Mouse (Mus musculus) forebrain, embryonic 11.5 days (tissue): Measurements from ENCODE around the gene Mrpl51. TPM values are rescaled to one million over a fixed set of nuclear protein-coding genes. Genes with fewer than 3 reads are reported as not detected.

Experiments used
- ATAC-seq: fragments of 200-750 bp; cut with Nextera tagmentation; replicated peaks from 2 replicates; pipeline ENCODE4 v1.8.0; 2017; ENCODE audit warnings: moderate TSS enrichment; ENCODE audit not compliant: low FRiP score
- DNase-seq: peaks from one replicate; pipeline ENCODE4 v3.0.0-alpha.2; 2017; ENCODE audit warnings: low spot score
- H3K27ac ChIP-seq: fragments of 300-500 bp; sonication (generic); 2 replicates; pipeline ENCODE4 v1.5.1; 2014; ENCODE audit warnings: low read depth, low read length
- H3K27me3 ChIP-seq: fragments of 300-500 bp; sonication (generic); 2 replicates; pipeline ENCODE4 v1.6.1; 2014; ENCODE audit warnings: mild to moderate bottlenecking, low read length, mixed read lengths; ENCODE audit not compliant: control insufficient read depth, insufficient read depth
- H3K36me3 ChIP-seq: fragments of 300-500 bp; sonication (generic); 2 replicates; pipeline ENCODE4 v1.6.1; 2014; ENCODE audit warnings: mild to moderate bottlenecking, low read length, moderate library complexity, mixed read lengths; ENCODE audit not compliant: control insufficient read depth, insufficient read depth
- H3K4me1 ChIP-seq: fragments of 300-500 bp; sonication (generic); replicated peaks from 2 replicates; pipeline ENCODE4 v1.6.1; 2014; ENCODE audit warnings: low read length, mixed read lengths; ENCODE audit not compliant: control insufficient read depth, insufficient read depth
- H3K4me2 ChIP-seq: fragments of 300-500 bp; sonication (generic); 2 replicates; pipeline ENCODE4 v1.6.1; 2014; ENCODE audit warnings: low read depth, mild to moderate bottlenecking, low read length, moderate library complexity, mixed read lengths; ENCODE audit not compliant: severe bottlenecking
- H3K4me3 ChIP-seq: fragments of 300-500 bp; sonication (generic); 2 replicates; pipeline ENCODE4 v1.5.1; 2014; ENCODE audit warnings: low read depth, low read length
- H3K9ac ChIP-seq: fragments of 300-500 bp; sonication (generic); 2 replicates; pipeline ENCODE4 v1.6.1; 2014; ENCODE audit warnings: low read length
- H3K9me3 ChIP-seq: fragments of 300-500 bp; sonication (generic); 2 replicates; pipeline ENCODE4 v1.6.1; 2016; ENCODE audit warnings: low read length, mixed read lengths; ENCODE audit not compliant: control insufficient read depth
- WGBS: fragments of 180-500 bp; shearing (Covaris S2); extraction: QIAGEN DNeasy Blood & Tissue Kit; methylation state at CpG from one replicate; pipeline ENCODE4 v1.1.7; 2014; 5-methylcytosine and 5-hydroxymethylcytosine counted together
- polyA plus RNA-seq: library from polyadenylated mRNA; unstranded; fragments of >200 nt; fragmentation: Nextera tagmentation; extraction: Ambion mirVana; gene quantifications from 2 replicates; pipeline ENCODE4 v1.2.1, GENCODE M21; 2014

Mrpl51 gene
- polyA plus RNA-seq, 1 experiment from 2014 or later = 195 TPM

DNA sequence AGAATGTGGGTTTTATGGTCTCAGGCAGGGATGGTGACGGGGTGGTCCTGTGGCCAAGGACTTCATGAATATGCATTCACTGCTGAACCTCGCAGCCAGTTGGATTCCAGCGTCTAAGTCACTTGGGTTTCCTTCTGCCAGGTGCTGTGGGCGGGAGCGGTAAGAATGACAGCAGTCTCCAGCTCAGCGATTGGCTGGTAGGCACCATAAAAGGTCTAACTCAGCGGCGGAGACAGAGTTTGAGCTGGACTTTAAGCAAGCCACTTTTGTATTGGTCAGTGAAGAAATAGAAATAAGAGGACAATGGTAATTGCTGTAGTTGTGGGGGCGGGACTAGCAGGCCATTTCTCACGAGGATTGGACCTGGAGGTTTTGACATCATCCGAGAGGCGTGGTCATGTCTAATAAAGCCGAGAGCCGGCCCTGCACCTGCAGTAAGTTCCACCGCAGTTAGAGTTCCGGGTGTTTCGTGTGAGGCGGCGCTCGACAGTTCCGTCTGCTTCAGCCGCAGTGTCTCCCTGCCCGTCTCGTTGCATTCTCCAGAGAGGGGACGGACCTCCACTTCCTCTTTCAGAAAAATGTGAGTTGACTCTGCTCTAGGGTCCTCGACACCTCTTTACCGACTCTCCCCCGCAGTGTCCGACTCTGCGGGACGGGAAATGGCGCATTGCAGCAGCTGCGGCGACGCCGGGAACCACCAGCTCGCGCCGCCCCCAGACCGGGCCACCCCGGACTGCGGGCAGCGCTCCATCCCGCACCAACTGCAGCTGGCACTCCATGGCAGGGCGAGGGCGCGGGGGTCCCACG is 23.8 kb downstream of the Mrpl51 start, which contains the start of gene Vamp1:
Vamp1 (plus strand) TSS at position 404 of the 807 bp plus-strand sequence.
- H3K9me3 ChIP-seq = no peaks in the 10 kb centered on the region
- peak; percentile 96 for ATAC-seq
- peak within 1 kb of the TSS; percentile 99 for H3K4me2 ChIP-seq
- H3K9ac ChIP-seq = peak within 1 kb of the TSS; percentile 89
- peak; percentile 93 for DNase-seq
- H3K27ac ChIP-seq = no peak within 1 kb of the TSS
- 1% methylated on average over 48 of the region's 48 CpGs for WGBS
- no peaks in the 10 kb centered on the region for H3K36me3 ChIP-seq
- H3K4me3 ChIP-seq = peak within 1 kb of the TSS; percentile 69
- no peaks in the 10 kb centered on the region; the same call in 1 of the 2 replicates for H3K4me1 ChIP-seq
- no peaks in the 10 kb centered on the region for H3K27me3 ChIP-seq

DNA sequence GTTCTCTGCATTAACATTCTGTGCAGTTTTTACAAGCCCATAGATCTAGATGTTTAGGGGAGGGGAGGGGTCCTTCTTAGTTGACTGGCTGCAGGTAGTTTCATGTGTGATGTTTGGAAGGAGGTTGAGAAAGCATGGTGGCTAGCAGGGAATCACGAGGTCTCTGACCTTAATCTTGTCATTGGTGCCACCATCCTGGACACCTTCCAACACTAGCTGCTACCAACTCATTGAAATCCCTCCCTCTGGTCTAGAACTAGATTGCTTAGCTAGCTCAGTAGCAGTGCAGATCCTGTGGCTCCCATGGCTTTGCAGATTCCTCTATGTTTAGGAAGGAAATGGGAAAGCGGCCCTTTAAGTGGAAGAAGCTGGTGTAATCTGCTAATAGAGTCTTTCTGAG is 25.3 kb downstream of the Mrpl51 start:
- no peak overlapping the region for H3K27ac ChIP-seq
- no peaks in the 10 kb centered on the region for H3K36me3 ChIP-seq
- no peaks in the 10 kb centered on the region for H3K9me3 ChIP-seq
- peak overlapping the region; percentile 12; the same call in 1 of the 2 replicates for H3K9ac ChIP-seq
- no peak for ATAC-seq
- H3K4me2 ChIP-seq = no peak overlapping the region
- no peaks in the 10 kb centered on the region for H3K27me3 ChIP-seq
- DNase-seq = peak; percentile 37
- no peaks in the 10 kb centered on the region; the same call in 1 of the 2 replicates for H3K4me1 ChIP-seq
- WGBS = 89% methylated on average over 2 of the region's 2 CpGs
- no peak overlapping the region for H3K4me3 ChIP-seq

DNA sequence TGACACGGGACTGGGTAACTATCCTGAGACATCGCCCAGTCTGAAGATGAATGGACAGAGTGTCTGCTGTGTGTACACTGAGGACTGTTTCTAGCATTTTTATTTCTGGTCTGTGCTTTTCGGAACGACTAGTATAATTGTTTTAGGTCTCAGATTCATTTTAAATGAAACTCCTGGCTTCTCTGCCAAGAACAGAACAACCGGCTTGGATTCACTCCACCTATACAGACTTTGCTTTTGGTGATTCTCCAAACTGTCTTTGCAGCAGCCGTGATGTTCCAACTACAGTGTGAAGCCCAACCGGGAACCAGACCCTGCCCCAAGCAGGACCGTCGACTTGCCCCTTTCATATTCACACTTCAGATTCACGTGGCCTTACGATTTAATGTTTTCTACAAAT is 26.3 kb downstream of the Mrpl51 start:
- no peak overlapping the region for H3K4me3 ChIP-seq
- no peaks in the 10 kb centered on the region; the same call in 1 of the 2 replicates for H3K4me1 ChIP-seq
- DNase-seq (peak; percentile 14), ATAC-seq (no peak)
- no peak overlapping the region for H3K27ac ChIP-seq
- H3K9me3 ChIP-seq = no peaks in the 10 kb centered on the region
- WGBS = 92% methylated on average over 11 of the region's 11 CpGs
- H3K27me3 ChIP-seq = no peaks in the 10 kb centered on the region
- H3K36me3 ChIP-seq = no peaks in the 10 kb centered on the region
- H3K4me2 ChIP-seq = no peak overlapping the region
- H3K9ac ChIP-seq = no peak overlapping the region

DNA sequence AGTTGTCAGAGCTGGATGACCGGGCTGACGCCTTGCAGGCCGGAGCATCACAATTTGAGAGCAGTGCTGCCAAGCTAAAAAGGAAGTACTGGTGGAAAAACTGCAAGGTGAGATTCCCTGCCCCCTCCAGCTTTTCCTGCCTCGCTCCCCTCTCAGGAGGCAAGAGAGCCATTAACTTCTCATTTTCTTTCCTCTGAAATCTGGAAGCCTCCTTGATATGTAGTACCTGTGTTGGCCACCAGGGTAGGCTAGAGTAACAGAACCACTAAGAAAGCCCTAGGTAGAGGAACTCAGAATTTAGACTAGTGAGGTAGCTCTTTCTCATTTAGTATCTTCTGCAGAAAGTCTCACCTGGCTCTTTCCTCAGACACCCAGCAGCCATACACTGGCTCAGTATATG is 27.4 kb downstream of the Mrpl51 start:
- H3K27me3 ChIP-seq = no peaks in the 10 kb centered on the region
- H3K9ac ChIP-seq = no peak overlapping the region
- H3K36me3 ChIP-seq = no peaks in the 10 kb centered on the region
- no peak overlapping the region for H3K27ac ChIP-seq
- no peaks in the 10 kb centered on the region for H3K9me3 ChIP-seq
- H3K4me1 ChIP-seq = no peaks in the 10 kb centered on the region; the same call in 1 of the 2 replicates
- no peak overlapping the region for H3K4me3 ChIP-seq
- DNase-seq (peak; percentile 50), ATAC-seq (no peak)
- WGBS = 84% methylated on average over 4 of the region's 4 CpGs
- no peak overlapping the region for H3K4me2 ChIP-seq

DNA sequence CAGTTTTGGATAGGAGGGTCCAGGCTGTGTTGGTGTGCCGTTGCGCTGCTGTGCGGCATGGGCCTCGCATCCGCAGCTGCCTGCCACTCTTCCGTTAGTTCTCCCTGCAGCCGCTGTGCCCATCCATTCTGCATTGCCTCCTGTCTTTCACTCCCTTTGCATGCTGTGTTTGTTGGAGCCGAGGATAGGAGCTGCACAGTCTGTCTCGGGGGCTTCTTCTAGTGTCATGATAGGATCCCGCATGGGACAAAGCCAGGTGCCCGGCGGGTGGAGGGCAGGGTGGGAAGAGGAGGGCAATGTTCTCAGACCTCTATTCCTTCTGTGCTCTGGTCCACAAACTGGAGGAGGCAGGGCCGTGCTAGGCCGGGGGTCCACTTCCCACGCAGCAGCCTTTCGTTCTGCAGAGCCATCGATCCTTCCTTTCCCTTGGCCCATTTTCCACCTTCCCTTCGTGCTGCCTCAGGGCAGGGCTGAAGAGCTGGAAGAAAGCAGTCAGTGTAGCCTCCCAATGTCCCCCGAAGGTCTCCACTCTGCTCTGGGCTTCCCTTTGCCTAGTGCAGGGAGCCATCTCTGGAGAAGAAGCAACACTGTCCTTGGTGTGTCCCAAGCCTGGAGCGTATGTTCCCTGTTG is 29.6 kb downstream of the Mrpl51 start:
- H3K4me2 ChIP-seq = no peak overlapping the region
- H3K9ac ChIP-seq = no peak overlapping the region

DNA sequence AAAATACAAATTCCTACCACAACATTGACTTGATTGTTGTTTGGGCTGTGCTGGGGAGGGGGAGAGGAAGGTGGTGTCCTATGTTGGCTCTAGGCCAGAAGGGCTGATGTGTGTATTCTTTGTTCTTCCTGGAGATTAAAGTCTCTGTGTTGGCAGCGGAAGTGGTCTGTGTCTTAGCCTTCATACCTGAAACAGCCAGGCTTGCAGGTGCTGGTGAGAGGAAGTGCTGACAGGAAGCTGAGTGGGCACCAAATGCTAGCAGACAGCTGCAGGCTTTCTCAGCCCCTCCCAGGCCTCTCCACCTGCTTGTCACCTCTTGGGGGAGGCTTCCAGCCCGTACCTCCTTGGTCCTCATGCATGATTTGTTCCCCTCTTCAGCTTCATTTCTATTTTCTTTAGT is 30.5 kb downstream of the Mrpl51 start:
- H3K9me3 ChIP-seq = no peaks in the 10 kb centered on the region
- no peak overlapping the region for H3K4me3 ChIP-seq
- no peaks in the 10 kb centered on the region for H3K36me3 ChIP-seq
- no peaks in the 10 kb centered on the region for H3K27me3 ChIP-seq
- H3K9ac ChIP-seq = no peak overlapping the region
- no peak for ATAC-seq
- peak; percentile 25 for DNase-seq
- no peak overlapping the region for H3K4me2 ChIP-seq
- no peaks in the 10 kb centered on the region for H3K4me1 ChIP-seq
- no peak overlapping the region for H3K27ac ChIP-seq
- WGBS = 74% methylated on average over 2 of the region's 2 CpGs

More for the DNA sequence above, 29.6 kb downstream of the Mrpl51 start:
- no peak overlapping the region for H3K27ac ChIP-seq
- DNase-seq (peak; percentile 44), ATAC-seq (no peak)
- H3K36me3 ChIP-seq = no peaks in the 10 kb centered on the region
- H3K9me3 ChIP-seq = no peaks in the 10 kb centered on the region
- H3K27me3 ChIP-seq = no peaks in the 10 kb centered on the region
- H3K4me1 ChIP-seq = no peaks in the 10 kb centered on the region
- no peak overlapping the region for H3K4me3 ChIP-seq
- WGBS = 90% methylated on average over 20 of the region's 20 CpGs

DNA sequence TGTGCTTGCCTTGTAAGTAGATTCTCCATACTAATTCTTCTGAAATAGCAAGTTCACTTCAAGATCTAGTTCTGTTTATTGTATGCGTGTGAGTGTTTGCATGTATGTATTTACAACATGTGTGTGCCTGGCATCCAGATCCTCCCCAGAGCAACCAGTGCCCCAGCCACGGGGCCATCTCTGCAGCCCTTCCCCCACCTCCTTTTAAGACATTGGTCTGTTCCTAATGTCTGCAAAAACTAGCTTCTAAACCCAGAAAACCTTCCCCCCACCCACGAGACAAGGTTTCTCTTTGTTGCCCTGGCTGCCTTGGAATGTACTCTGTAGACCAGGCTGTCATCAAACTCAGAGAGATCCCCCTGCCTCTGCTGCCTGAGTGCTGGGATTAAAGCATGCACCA is 31.0 kb downstream of the Mrpl51 start:
- Histone ChIP-seq H3K9me3 (no peaks in the 10 kb centered on the region), H3K36me3 (no peaks in the 10 kb centered on the region), H3K9ac (no peak overlapping the region), H3K4me1 (no peaks in the 10 kb centered on the region), H3K27ac (no peak overlapping the region), H3K27me3 (no peaks in the 10 kb centered on the region), H3K4me2 (no peak overlapping the region), H3K4me3 (no peak overlapping the region)
- ATAC-seq (no peak), DNase-seq (peak; percentile 16)
- 82% methylated on average over 3 of the region's 3 CpGs for WGBS

DNA sequence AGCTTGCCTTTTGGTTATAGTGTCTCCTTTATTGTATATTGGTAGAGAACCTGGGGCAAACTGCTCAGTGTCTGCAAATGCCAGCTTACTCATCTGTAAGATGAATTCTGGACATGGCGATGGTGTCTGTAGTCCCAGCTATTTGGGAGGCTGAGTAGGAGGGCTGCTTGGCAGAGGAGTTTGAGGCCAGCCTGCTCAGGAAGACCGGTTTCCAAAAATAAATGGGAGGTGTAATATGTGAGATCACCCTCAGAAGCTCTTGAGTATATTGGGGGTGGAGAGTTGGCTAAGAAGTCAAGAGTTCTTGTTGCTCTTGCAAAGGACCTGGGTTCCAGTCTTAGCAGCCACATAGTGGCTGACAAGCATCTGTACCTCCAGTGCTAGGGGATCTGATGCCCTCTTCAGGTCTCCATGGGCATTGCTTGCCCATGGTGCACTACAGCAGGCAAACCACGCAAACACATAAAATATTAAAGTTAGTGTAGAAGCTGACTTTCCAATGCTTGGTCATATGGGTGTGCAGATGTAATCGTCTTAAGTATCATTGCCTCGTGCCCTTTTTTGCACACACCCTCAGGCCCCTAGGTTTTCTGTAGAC is 34.0 kb downstream of the Mrpl51 start:
- no peak for ATAC-seq
- Histone ChIP-seq H3K9me3 (no peaks in the 10 kb centered on the region), H3K4me2 (no peak overlapping the region), H3K9ac (no peak overlapping the region), H3K4me1 (peaks cover 1% of the 10 kb centered on the region; the same call in 1 of the 2 replicates), H3K27me3 (no peaks in the 10 kb centered on the region), H3K27ac (no peak overlapping the region), H3K4me3 (no peak overlapping the region), H3K36me3 (no peaks in the 10 kb centered on the region)
- peak; percentile 4 for DNase-seq
- 85% methylated on average over 5 of the region's 5 CpGs for WGBS
